Mouse (Mus musculus) splenic B cell, adult 2 months (primary cell): ENCODE measurements around the gene Bco1.

Experiments used
- DNase-seq: peaks from one replicate; pipeline ENCODE4 v3.0.0-alpha.2; 2011; ENCODE audit warnings: low read depth, low spot score
- H3K27me3 ChIP-seq: 2 replicates; pipeline ENCODE4 v1.6.1; 2012; ENCODE audit warnings: mild to moderate bottlenecking, low read length, moderate library complexity, mixed read lengths; ENCODE audit not compliant: control insufficient read depth, poor library complexity, insufficient read depth, severe bottlenecking
- H3K36me3 ChIP-seq: 2 replicates; pipeline ENCODE4 v1.6.1; 2012; ENCODE audit warnings: mild to moderate bottlenecking, low read length, moderate library complexity, mixed read lengths; ENCODE audit not compliant: control insufficient read depth, poor library complexity, insufficient read depth, severe bottlenecking

Bco1 gene

DNA sequence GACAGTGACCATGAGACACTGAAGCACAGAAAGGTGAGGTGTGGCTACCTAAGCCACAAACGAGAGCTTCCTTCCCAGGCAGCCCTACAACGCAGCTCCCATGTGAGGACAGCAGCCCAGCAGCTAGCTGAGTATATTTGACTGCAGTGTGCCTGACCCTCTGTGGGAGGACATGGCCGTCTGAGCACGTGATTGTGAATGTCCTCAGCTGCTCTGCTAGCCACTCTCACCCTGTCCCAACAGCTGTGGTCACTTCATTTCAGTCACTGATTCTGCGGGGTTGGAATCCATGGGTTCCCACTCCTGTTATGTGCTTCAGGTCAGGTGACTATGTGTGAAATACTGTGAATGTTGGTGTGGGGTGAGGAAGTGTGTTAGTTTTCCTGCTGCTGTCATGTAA, 80.7 kb downstream of the Bco1 start:
- no peaks in the 10 kb centered on the region for H3K36me3 ChIP-seq
- DNase-seq: no peak
- no peaks in the 10 kb centered on the region for H3K27me3 ChIP-seq

GRCm38 (mm10) chr8:117177236-117177635, 81.6 kb downstream of the Bco1 start:
- DNase-seq: no peak
- Histone ChIP-seq H3K27me3 (no peaks in the 10 kb centered on the region), H3K36me3 (no peaks in the 10 kb centered on the region)

- no peak for DNase-seq
- no peaks in the 10 kb centered on the region for H3K27me3 ChIP-seq
- H3K36me3 ChIP-seq: no peaks in the 10 kb centered on the region
Measured at GRCm38 (mm10) chr8:117178039-117178438, 82.4 kb downstream of the Bco1 start.

- no peaks in the 10 kb centered on the region for H3K27me3 ChIP-seq
- no peak for DNase-seq
- no peaks in the 10 kb centered on the region for H3K36me3 ChIP-seq
Measured at GRCm38 (mm10) chr8:117178676-117179075, 83.0 kb downstream of the Bco1 start.

DNA sequence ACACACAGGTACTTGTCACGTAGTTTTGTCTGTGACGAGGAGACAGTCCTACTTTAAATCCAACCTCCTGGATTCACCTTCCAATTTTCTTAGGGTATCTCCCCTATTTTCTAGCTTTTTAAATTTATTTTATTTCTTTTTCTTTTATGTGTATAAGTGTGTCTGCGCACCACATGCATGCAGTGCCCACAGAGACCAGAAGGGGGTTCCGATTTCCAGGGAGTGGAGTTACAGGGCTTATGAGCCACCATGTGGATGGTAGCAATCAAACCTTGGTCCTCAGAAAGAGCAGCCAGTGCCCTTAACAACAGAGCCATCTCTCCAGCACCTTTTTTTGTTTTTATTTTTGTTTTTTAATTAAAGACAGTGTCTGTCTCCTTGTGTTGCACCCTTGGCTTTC, 87.1 kb downstream of the Bco1 start:
- peak; percentile 23 for DNase-seq
- no peaks in the 10 kb centered on the region; the same call in 1 of the 2 replicates for H3K36me3 ChIP-seq
- no peaks in the 10 kb centered on the region for H3K27me3 ChIP-seq
